Mouse (Mus musculus): ENCODE results near the gene Prpf4b.
"Not testable (repeated sequence)": the region's sequence is repeated elsewhere in the genome, so short reads cannot be mapped to it uniquely, and the experiment has no call there.

Prpf4b gene

GRCm38 (mm10) chr13:34876481-34876880 is 1.4 kb downstream of the Prpf4b start:
- POLR2A ChIA-PET = interaction anchor here in 3 of 4 experiments (0.6 to 5.4 kb wide), 27 partner anchors 10 to 962 kb away, joined by 3 to 42 read pairs (median 4); partner anchors contain the start of genes Eci3 (in 1 of the 3) and Tubb2b (in 1 of the 3)
- CTCF ChIA-PET = interaction anchor here in 3 of 4 experiments (0.7 to 1.1 kb wide), 3 partner anchors 12 to 1010 kb away, joined by 3 to 5 read pairs (median 3); no protein-coding TSS in a partner anchor

DNA sequence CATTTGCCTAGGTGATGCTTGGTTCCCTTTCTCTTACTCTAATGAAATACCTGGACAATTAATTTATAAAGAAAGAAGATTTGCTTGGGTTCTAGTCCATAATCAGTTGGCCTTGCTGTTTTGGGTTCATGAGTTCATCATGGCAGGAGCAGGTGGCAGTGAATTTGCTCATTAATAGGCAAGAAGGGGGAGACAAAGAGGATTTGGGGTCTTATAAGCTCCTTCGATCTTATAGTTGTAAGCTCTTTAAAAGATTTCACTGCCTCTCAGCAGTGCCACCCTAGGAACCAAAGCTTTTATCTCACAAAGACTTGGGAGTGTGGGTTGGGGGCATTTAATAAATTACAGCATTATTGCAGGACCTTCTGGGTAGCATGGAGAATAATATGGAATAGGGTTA is 17.8 kb downstream of the Prpf4b start:
- CTCF ChIA-PET = no interaction called here
- POLR2A ChIA-PET = interaction anchor here in 2 of 4 experiments (1.1 to 2.4 kb wide), 3 partner anchors 11 to 18 kb away, joined by 3 to 10 read pairs (median 7); partner anchors contain the start of gene Prpf4b (in 2 of the 2)

- POLR2A ChIA-PET = interaction anchor here in 1 of 4 experiments (1.2 to 1.7 kb wide), 3 partner anchors 17 to 40 kb away, joined by 3 to 6 read pairs (median 4); partner anchors contain the start of gene Prpf4b
- CTCF ChIA-PET = interaction anchor here in 3 of 4 experiments (0.6 to 1.4 kb wide), 3 partner anchors 59 to 603 kb away, joined by 4 to 6 read pairs (median 5); no protein-coding TSS in a partner anchor
These were observed 39.5 kb downstream of the Prpf4b start for GRCm38 (mm10) chr13:34914614-34915013.

DNA sequence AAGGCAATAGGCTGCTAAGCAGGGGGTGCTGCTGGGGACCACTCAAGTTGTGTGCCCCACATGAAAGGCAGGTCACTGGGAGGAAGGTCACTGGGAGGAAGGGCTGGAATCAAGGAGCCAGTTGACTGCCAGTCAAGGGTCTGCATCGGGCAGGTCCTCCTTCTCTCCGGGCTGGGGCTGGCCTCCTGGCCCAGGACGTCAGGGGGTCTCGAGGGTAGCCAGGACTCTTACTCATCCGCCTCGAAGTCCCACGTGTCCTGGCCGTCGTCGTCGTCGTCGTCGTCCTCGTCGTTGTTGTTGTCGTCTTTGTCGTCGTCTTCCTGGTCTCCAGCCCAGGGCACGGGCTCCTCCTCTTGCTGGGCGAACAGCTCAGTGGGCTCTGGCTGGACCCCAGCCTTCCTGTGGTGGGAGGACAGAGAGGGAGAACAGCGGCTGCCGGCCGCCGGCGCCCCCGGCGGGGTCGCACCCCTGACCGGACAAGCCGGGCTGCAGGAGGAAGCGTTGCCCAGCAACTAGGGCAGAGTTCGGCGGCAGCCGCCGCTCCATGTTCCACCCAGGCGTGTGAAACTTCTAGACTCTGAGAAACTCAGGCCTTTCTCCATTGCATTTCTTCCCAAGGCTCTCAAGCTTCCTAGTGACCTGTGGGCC is 41.5 kb downstream of the Prpf4b start:
- ChIA-PET POLR2A (interaction anchor here in 3 of 4 experiments (0.5 to 1.8 kb wide), 5 partner anchors 9 to 659 kb away, joined by 3 to 5 read pairs (median 3); no protein-coding TSS in a partner anchor), CTCF (no interaction called here)

- ChIA-PET POLR2A (no interaction called here), CTCF (no interaction called here)
These were observed 49.1 kb downstream of the Prpf4b start, which contains the start of the genes Fam217a and 4933417A18Rik for GRCm38 (mm10) chr13:34924210-34924609. Gene Fam217a, minus strand, starts transcription at chr13:34924310. Gene 4933417A18Rik, plus strand, starts transcription at chr13:34924409.

DNA sequence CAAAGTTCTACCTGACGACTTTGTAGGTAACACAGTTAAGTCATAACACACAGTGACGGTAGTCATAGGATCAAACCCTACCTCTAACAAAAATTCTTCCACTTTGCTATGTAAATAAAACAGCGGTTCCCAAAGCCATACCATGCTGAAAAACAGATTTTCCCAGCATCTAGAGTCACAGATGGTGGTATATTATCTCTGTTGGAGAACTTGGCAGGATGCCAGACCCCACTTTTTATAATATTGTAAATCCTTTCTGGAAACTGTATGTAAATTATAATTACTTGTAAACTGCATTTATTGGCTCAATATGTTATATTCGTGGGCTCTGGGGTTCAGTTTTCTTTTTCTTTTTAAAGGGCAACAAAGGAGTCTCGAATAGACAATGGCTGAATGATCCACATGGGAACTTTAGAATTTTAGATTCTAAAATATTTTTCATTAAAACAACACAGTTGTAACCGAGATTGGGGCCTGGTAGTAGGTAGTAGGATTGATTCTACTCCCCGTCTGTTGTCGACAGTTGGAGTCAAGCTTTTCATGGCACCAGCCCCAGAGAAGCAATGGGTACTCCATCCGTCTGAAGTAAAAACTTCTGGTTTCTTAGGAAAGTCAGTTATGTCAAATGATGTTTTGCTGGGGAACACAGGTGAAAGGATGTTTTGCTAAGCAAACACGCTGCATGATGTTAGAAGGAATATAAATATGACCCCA is 60.0 kb downstream of the Prpf4b start:
- CTCF ChIA-PET = no interaction called here
- POLR2A ChIA-PET = no interaction called here

DNA sequence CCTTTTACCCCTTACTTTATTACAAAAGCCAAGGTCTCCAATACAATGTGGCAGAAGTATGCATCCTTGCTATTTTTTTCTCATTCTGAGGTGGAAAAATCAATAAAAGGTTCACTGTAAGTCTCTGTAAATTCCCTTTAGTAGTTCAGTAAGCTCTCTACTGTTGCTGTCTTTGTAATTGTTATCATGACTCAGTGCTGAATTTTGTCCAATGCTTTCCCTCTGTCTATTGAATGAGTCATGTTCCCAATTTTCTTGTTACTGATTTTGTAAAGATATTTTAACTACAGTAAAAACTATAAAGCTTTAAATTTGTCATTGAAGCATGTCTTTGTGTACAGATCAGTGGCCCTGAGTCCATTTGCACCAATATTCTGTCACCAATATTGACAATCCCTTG is 67.3 kb downstream of the Prpf4b start:
- CTCF ChIA-PET = no interaction called here
- POLR2A ChIA-PET = no interaction called here

DNA sequence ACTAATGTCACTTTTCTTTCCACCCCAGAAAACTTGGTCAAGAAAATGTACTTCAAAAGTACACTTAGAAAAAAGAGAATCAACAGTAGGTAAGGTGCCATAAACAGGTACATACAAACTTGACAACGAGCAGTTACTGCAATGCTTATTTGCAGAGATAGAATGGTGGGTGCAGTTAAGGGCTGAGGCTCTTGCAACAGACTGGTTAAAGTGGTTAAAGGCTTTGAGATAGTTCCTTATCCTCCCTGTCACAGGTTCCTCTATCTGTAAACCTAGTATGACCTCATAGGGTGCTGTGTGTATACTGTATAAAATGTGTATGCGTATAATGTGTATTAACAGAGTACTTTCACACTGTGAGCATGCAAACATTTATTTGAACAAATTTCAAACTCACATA is 76.3 kb downstream of the Prpf4b start:
- CTCF ChIA-PET = not testable (repeated sequence)

More for the DNA sequence above, 76.3 kb downstream of the Prpf4b start:
- POLR2A ChIA-PET = interaction anchor here in 1 of 4 experiments (0.6 kb wide), 1 partner anchor 31 kb away, joined by 3 read pairs; no protein-coding TSS in a partner anchor
